Mouse (Mus musculus) erythroblast, adult 5-6 weeks (primary cell): Measurements from ENCODE around the gene Acsf3. TPM values are rescaled to one million over a fixed set of nuclear protein-coding genes. Genes with fewer than 3 reads are reported as not detected.

Experiments
- ATAC-seq: replicated peaks from 2 replicates; pipeline ENCODE4 v1.8.0; 2016; ENCODE audit warnings: moderate number of reproducible peaks, mild to moderate bottlenecking, moderate TSS enrichment, inconsistent platforms; ENCODE audit not compliant: poor library complexity, low FRiP score, severe bottlenecking
- total RNA-seq, 2 experiments: library from RNA; stranded (forward) in 1 of 2; stranded (reverse) in 1 of 2; fragments of 150-400 nt in 1 of 2; fragments of 200-764, 138-1000 nt in 1 of 2; gene quantifications; 2 replicates each; pipeline versions ENCODE4 v1.2.3 to v1.2.4; 2015 to 2017; ENCODE audit warnings: low replicate concordance in 2 of 2

Acsf3 gene
- 3.3 TPM in 1 of 2 replicates, not detected in the other for total RNA-seq (2015; ENCODE audit: low replicate concordance)
- total RNA-seq (2017; ENCODE audit: low replicate concordance) = 1.7 and 5.2 TPM in 2 replicates

DNA sequence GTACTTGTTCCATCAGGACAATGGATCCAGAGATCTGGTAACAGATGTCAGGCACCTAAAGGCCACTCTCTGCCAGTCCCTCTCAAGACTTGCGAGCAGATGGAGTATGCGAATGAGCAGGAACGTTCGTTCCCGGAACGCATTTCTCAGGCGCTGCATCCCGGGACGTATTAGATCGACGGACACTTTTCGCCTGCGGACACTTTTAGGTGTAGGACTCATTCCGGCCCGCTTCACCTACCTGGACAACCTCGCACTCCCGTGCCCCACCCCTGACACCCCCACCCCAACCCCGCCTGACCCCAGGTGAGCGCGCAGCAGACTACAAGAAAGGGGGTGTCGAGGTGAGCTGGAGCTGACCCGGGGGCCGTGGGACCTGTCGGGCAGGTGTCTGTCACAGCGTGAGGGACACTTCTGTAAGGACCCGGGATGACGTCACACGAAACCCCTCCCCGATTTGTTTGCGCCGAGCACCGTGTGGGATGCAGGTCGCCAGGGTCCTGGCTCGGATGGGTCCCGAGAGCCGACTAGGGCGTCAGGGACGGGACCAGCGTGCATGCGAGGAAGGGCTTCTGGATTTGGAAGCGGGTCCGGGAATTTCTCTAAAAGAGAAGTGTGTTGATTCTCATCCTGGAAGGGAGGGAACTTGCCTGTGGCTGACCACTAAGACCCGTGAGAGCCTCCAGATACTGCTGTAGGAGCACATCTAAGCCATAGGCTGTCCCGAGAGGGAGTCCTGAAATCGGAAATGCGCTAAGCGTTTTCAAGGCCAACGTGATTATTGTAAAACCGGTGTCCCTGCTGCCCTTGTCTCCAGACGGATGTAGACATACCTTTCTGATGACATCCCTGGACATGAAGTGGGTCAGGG is at the start of gene Acsf3:
Gene Acsf3 (plus strand): TSS at position 202 of the 871 bp plus-strand sequence.
- ATAC-seq = peak; percentile 14; the same call in 1 of the 2 replicates

DNA sequence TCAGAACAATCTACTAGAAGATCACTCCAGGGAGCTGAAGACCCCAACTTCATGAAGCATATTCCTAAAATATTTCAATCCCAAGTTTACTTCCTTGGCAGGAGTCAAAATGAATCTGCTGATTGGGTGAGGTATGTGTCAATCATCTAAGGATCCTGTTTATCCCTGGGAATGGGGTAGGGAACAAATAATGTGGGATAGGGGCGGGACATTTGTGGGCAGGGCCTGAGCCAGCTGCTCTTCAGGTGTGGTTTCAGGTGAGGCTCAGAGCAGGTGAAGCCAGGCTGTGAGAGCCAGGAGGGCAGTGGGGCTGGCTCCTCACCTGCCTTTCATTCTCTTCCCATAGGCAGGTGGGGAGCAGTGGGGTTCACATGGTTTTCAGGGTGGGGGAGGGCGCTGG is 48.5 kb upstream of the Acsf3 start:
- ATAC-seq = no peak

DNA sequence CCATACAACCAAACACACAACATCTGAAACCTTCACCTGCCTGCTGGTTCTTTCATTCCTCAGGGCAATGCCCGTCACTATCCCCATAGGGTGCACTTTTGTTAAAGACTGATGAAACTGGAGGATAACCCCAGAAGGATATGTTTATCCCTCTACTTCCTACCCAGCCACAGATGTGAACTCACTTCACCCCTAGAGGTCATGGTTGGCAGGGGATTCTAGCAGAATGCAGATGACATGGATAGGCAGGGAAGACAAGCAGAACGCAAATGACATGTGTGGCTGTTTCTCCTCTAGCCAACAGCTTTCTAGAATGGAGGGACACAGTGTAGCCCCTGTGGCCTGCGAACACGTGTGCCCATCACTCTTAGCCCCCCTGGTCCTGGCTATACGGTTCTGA is 47.9 kb upstream of the Acsf3 start:
- no peak for ATAC-seq

DNA sequence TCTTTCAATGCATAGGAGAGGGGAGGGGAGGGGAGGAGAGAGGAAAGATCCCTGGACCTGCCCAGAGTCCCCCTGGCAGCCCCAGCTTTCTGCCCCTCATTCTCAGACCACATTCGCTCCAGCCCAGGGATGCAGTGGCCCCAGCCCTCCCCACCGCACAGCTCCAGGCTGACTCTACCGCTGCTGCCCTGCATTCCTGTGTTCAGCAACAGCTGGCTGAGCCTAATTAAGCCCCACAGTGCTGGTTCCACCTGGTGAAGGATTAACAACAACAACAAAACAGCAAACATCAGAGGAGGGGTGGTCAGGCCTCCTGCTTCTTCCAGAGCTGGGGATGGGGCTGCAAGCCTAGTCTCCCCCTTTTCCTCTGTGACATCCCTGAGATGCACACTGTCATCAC is 46.7 kb upstream of the Acsf3 start:
- ATAC-seq = no peak

DNA sequence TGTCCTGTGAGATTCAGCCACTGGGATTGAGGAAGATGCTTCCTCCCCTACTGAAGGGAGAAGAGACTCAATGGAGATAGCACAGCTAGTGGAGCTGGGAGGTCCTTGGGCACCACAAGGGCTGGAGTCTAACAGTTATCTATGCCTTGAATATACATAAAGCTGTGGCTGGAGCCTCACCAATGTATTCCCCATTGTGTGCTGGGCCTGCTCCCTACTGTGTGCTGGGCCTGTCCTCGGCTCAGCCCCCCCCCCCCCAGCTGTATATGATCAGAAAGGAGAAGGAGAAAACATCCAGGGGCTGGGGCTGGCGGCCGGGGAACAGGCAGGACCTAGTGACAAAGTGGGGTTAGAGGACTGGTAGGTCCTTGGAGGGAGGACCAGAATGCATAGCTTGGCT is 40.2 kb upstream of the Acsf3 start:
- no peak for ATAC-seq

DNA sequence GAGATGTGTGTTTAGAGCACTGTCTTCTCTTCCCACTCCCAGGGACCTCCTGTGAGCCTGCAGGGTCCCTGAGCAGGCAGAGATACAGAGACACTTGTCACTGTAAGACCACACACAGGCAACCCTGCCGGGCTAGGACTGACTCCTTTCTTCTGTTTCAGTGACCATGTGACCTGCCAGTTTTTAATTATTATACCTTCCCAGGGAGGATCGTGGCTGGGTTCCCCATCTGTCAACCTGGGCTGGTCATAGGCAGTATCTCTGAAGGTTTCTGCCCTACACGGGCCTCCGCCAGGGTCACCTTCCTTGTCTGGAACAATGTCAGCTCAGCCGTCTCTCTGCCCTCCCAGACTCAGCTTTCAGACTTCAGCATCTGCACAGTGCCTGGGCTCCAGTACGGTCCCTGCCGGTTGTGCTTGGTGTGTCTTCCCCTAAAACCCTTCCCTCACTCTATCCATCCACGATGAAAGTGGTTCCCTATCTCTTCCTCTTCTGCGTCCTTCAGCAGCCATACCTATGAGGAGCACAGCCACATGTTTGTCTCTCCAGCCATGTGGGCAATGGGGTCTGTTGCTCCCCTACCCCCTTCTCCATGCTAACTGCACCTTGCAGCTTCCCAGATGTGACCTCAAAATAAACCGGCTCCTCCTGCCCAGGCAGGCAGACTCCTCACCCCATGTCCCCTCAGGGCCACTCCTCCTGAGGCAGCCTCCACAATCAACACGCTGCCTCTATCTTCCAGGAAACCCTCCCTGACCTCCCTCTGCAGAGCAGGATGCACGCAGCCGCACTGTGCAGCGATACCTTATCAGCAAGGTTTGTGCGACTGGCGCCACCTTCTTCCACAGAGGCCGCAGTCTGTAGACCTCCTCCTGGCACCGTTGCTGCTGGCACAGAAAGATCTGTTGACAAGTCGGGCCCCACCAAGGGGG is 39.5 kb upstream of the Acsf3 start:
- ATAC-seq = peak; percentile 53

DNA sequence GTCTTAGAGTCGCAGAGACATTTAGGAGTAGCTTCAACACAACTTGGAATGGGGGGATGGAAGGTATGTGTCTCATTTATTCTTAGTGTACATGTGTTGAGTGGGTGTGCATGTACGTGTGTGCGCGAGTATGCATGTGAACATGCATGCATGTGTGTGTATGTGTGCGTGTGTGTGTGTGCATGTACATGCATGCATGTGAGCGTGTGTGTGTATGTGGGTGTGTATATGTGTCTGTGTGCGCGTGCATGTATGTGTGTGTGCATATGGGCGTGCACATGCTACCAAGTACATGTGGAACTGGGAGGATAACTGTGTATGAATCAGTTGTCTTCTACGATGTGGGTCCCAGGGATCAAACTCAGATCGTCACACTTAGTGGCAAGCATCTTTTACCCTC is 38.7 kb upstream of the Acsf3 start:
- ATAC-seq = no peak

DNA sequence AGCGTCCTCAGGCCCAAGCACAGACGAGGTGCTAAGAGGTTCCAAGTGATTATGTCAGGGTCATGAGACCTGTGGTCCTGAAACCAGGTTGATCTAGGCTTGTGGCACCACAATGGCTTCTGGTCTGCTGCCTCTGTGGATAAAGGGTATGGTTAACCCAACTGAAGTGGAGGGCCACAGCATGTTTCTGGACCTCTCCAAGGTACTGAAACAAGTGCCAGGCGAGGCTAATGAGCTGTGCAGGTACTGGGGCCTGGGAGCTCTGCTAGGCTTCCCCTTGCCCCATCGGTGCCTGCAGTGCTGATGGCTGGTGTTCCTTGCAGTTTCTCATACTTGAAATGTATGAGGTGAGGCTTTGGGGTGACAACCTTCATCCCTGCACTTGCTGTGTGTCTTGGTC is 38.2 kb upstream of the Acsf3 start:
- ATAC-seq = no peak

DNA sequence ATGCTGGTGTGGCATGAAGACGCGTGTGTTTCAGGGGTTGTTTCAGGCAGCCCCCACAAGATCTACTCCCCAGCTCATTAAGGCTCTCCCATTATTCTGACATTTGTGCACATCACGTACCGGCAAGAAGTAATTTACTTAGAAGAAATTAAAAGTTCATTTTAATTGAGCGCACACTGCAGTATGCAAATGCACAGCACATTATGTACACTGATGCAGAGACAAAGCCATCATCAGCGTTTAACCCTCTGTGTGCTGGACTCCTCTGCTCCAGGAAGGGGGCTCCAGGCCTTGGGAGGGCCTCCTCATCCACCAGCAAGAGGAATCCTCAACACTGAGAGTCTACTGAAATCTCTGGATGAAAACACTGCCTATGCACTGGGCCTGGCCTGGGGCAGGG is 37.4 kb upstream of the Acsf3 start:
- ATAC-seq = no peak

DNA sequence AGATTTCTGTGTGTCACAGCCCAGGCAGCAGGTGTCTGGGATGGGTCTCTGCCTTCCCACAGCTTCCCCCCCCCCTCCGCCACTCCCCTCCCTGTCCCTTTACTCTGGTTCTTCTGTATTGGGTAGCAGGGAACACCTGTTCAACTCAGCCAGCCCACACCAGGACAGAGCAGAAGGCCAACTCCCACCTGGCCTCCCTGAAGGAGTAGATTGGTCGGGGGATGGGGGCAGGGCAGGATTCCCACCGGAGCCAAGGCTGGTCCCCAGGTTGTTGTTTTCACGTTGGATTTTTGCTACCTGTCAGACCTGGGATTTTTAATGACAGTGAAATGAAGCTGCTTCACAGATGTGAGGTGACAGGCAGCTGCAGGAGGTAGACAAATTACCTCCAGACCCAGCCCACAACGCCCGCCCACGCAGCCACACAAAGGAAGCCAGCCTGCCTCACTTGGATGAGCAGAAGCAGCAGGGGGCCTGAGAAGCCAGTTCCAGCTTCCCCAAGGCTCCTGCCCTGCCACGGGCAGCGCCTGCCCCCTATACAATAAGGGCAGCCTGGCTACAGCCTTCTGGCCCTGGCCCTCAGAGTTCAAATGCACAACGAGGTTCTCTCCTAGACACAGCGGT is 36.1 kb upstream of the Acsf3 start:
- ATAC-seq = no peak

DNA sequence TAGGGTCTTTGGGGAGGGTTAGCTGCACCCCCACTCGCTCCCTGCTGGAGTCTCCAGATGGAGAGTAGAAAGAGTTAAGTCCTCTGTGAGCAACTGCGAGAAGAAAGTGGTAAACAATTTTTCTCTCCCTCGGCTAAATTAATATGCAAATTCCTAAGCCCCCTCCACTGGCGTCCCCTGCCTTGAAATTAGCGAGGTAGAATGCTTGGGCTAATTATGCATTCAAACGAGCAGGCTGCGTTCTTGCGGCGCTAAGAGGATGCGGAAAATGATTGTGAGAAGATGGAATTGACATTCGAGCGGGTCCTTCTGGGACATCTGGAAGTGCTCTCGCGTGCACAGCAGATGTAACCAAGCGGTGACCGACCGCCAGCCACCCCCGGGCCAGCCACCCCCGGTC is 32.8 kb upstream of the Acsf3 start:
- ATAC-seq = no peak

DNA sequence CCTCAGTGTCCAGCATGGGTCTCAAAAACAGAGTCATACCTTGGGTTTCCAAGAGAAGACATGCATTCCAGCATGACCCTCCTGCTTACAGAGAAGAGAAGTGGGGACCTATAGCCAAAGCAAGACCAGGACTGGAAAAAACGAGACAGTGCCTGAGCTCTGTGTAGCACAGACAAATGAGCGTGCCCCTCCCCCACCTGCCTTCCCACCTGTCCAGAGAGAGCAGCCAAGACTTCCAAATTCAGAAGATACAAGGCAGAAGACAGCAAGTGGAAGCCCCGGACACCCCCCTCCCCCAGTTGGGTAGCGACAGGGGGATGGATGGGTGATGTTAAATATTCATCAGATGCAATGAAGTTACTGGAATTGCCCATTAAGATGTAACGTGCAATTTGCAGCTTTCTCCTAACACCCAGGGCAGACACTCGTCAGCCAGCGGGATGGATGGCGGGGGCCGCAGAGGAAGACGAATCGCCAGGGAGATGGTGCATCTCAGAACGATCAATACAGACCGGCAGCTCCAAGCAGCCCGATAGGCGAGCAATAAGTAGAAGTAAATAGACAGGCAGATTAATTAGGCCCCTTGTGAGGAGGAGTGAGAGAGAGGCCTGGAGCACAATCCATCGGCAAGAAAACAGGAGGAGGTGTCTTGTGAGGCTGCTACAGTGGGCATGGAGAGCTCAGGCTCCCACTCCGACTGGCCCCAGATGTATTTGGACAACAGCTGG is 30.1 kb upstream of the Acsf3 start:
- no peak for ATAC-seq

DNA sequence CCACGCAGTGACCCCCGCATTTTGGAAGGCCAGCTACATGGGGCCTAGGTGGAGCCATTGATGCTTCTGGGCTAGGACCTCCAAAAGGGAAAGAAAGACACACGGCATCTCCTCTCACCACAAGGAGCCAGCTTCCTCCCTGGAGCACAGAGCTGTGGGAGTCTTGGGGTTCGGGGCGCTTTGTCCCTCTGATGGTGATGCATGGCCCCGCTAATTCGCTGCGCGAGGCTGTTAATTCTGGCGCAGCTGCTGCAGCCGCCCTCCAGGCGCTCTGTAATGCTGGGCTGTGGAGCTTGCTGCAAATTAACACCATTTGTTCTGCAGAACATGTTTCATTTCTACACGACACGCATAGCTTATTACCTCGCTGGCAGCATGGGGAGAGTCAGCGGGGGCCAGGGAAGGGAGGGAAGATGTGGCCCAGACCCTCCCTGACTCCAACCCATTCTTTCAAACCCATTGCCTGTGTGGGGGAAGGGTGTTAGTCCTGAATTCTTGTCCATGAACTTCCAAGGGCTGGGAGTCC is 29.5 kb upstream of the Acsf3 start:
- no peak for ATAC-seq

DNA sequence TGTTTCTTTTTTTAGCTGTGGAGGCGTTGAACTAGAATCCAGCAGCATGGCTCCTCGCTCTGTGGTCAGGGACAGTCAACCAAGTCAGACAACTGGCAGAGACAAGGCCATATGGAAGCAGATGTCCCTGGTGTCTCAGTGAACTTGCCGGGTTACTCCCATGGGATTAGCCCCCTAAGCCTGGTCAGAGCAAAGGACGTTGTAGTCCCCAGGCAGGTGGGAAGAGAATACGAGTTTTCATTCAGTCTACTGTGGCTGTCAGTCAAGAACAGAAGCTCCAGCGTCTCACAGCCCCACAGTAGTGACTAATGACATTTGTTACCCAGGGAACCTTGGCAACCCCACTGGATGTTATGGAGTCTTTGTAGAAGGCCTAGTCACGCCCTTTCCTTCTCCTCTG is 28.8 kb upstream of the Acsf3 start:
- ATAC-seq = no peak

DNA sequence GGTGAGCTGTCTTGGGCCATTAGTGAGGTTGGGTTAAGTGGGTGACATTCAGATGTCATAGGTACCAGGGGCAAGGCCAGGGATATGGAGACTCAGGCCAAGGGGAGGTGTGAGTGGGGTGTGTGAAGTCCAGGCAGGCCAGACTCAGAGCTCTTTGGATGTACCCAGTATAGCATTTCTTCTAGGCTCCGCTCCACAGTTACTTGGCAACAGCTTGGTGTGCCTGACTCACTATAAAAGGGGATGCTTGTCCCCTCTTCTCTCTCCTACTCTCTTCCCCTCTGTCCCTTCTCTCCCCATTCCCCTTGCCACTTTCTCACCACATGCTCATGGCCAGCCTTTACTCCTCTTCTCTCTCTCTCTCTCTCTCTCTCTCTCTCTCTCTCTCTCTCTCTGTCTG is 27.5 kb upstream of the Acsf3 start:
- no peak for ATAC-seq

DNA sequence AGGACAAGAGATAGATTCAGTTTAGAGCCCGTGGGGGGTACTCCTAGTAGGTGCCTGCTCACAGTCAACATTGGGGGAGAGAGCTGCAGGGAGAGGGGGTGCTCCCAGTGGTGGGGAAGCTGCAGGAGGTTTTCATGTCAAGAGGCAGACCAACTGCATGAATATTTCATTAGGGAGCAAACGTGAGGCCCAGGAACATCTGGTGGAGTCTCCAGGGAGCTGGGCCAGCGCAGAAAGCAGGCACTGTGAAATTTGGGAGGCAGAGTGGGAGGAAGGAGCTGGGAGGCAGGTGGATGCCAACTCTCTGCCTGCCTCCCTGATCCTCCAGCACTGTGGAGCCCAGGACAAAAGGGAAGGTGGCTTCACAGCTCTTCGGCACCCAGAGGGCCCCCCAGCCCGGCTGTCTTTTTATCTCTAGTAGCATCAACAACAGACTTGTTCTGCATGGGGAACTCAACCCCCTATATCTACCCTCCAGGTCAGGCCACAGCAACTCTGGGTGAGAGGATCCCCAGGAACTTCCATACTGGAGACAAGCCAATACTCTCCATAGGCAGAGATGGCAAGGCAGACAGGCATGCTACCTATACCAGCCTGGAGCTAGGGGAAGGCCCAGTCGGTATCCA is 25.8 kb upstream of the Acsf3 start:
- ATAC-seq = no peak

DNA sequence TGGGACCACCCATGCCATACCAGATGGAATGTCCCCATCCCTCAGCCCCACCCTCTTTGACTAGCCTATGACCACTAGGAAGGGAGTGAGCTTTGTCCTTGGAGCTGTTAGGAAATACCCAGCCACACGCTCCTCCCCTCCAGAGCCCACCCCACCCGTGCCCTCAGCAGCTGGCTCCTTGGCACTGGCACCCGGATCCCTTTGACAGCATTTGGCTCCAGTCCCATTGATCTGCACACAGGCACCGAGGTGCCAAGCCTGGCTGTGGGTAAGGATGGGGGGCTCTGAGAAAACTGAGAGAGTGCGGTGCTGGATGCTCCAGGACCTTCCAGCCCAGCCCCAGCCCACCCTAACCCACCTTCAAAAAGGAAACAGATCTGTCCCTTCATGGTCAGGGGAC is 23.9 kb upstream of the Acsf3 start:
- ATAC-seq = no peak

DNA sequence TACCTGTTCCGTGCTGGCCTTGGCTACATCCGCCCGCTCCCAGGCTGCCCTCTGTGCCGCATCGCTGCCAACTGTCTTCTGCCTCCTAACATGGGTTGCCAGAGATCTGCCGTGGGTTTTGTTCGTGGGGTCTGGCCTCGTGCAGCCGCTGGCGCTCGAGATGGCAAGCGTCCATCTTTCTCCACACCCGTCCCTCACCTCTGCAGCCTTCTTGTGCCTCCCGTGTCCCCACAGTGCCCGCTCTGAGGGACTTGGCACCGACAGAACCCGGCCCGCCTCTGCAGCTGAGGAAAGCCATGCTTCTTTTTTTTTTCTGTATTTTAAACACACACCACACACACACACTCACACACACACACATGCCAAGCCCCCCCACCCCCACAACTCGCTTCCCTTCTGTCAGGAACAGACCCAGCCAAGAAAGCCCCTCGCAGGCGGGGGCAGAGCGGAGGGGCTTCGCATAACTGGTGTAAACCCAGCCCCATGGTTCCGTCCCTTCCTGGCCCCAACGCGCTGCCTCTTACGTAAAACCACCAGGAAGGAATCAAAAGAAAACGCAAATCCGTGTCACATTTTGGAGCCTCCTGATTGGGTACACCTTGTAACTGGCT is 23.1 kb upstream of the Acsf3 start:
- ATAC-seq = no peak

DNA sequence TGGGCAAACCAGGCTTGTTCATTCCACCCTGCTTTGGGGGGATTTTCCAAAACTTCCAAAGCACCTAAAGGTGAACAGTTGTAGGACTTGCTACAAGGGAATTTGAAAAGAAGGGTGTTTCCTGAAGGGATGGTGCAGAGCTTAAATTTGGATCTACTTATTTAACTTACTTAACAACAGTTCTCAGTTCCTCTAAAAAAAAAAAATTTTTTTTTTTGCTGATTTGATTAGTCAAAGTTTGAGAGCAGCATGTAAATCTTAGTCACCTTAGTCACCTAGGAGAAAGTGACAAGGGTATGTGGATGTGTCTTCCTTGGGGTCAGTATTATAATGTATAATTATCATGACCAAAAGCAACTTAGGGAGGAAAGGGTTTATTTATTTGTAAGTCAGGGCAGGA is 16.7 kb upstream of the Acsf3 start:
- ATAC-seq = no peak
